Mouse (Mus musculus) spleen, adult 2 months (tissue): ENCODE measurements at regions not wholly inside any gene's neighbourhood (a gene's known extent, or its start where the extent isn't known, plus 50 kb on each side); places are given as distances from the start of the nearest gene placed in this dataset.

Experiments used
- DNase-seq, 2 experiments: peaks; one replicate each; pipeline versions ENCODE4 v3.0.0 to v3.0.0-alpha.2; 2012 to 2021; ENCODE audit warnings: low spot score in 2 of 2, low read depth in 1 of 2
- H3K27ac ChIP-seq: fragments of 200-500 bp; 2 replicates; pipeline ENCODE4 v1.5.1; 2012; ENCODE audit warnings: low read length, inconsistent platforms; ENCODE audit not compliant: insufficient read depth
- H3K27me3 ChIP-seq: fragments of 200-500 bp; 2 replicates; pipeline ENCODE4 v1.6.1; 2012; ENCODE audit warnings: mild to moderate bottlenecking, moderate library complexity, low read length, inconsistent platforms; ENCODE audit not compliant: control insufficient read depth, insufficient read depth
- H3K36me3 ChIP-seq: fragments of 200-500 bp; 2 replicates; pipeline ENCODE4 v1.6.1; 2012; ENCODE audit warnings: mild to moderate bottlenecking, low read length, inconsistent platforms; ENCODE audit not compliant: control insufficient read depth, insufficient read depth
- H3K4me1 ChIP-seq: fragments of 200-500 bp; 2 replicates; pipeline ENCODE4 v1.6.1; 2011; ENCODE audit warnings: inconsistent platforms; ENCODE audit not compliant: control insufficient read depth, insufficient read depth, insufficient read length
- H3K4me3 ChIP-seq: fragments of 200-500 bp; 2 replicates; pipeline ENCODE4 v1.5.1; 2011; ENCODE audit warnings: mild to moderate bottlenecking, inconsistent platforms; ENCODE audit not compliant: insufficient read depth, insufficient read length; ENCODE audit errors: extremely low read depth
- CTCF ChIP-seq: fragments of 200-500 bp; IDR thresholded peaks from 2 replicates; pipeline ENCODE4 v1.5.1; 2011; ENCODE audit warnings: mild to moderate bottlenecking, inconsistent platforms; ENCODE audit not compliant: insufficient read depth, insufficient read length, insufficient replicate concordance; ENCODE audit errors: extremely low read depth
- POLR2A ChIP-seq: fragments of 200-500 bp; IDR thresholded peaks from 2 replicates; pipeline ENCODE4 v1.6.1; 2011; ENCODE audit warnings: low read depth, low read length, inconsistent platforms
- WGBS: fragments of 180-500 bp; shearing (Covaris S2); methylation state at CpG from one replicate; pipeline ENCODE4 v1.1.7; 2018; 5-methylcytosine and 5-hydroxymethylcytosine counted together

DNA sequence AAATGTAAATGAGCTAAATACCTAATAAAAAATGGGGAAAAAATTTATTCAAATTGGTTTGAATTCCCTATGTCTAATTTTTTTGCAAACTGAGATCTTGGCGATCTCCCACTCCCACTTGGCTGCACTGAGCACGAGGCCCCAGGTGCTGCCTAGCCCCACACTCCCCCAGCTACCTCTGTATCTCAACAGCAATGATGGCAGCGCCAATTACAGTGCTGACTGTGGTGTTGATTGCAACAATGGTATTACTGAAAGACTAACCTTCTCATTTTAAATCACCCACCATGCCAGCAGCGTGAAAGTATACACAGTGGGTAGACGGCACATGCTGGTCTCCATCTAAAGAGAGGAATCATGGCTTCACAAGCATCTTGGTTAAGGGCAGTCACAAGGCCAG is 267.1 kb downstream of the Ipo11 start:
- H3K4me1 ChIP-seq = no peaks in the 10 kb centered on the region
- TF ChIP-seq CTCF (no peak), POLR2A (no peak)
- H3K36me3 ChIP-seq = no peaks in the 10 kb centered on the region
- DNase-seq = no peak
- no peaks in the 10 kb centered on the region for H3K27me3 ChIP-seq
- no peak overlapping the region for H3K27ac ChIP-seq
- H3K4me3 ChIP-seq = no peak overlapping the region
- WGBS = 91% methylated on average over 5 of the region's 5 CpGs

GRCm38 (mm10) chr13:106662195-106662594 is 274.6 kb downstream of the Ipo11 start:
- H3K4me1 ChIP-seq = no peaks in the 10 kb centered on the region
- H3K4me3 ChIP-seq = no peak overlapping the region
- TF ChIP-seq POLR2A = no peak
- no peak for TF ChIP-seq CTCF
- DNase-seq = no peak
- WGBS = 2% methylated on average over 1 of the region's 1 CpGs
- no peaks in the 10 kb centered on the region for H3K36me3 ChIP-seq
- no peaks in the 10 kb centered on the region for H3K27me3 ChIP-seq
- H3K27ac ChIP-seq = no peak overlapping the region

- no peaks in the 10 kb centered on the region for H3K36me3 ChIP-seq
- no peak for DNase-seq
- TF ChIP-seq CTCF (no peak), POLR2A (no peak)
These were observed 287.4 kb downstream of the Ipo11 start for GRCm38 (mm10) chr13:106649363-106649762.

GRCm38 (mm10) chr13:106643302-106643975 is 293.3 kb downstream of the Ipo11 start:
- 75% methylated on average over 5 of the region's 5 CpGs for WGBS
- no peak for TF ChIP-seq CTCF
- TF ChIP-seq POLR2A = no peak
- Histone ChIP-seq H3K4me3 (no peak overlapping the region), H3K4me1 (no peaks in the 10 kb centered on the region; the same call in 1 of the 2 replicates), H3K27me3 (no peaks in the 10 kb centered on the region), H3K36me3 (no peaks in the 10 kb centered on the region), H3K27ac (no peak overlapping the region)
- DNase-seq = no peak

More at GRCm38 (mm10) chr13:106649363-106649762, 287.4 kb downstream of the Ipo11 start:
- Histone ChIP-seq H3K4me3 (no peak overlapping the region), H3K27ac (no peak overlapping the region), H3K27me3 (no peaks in the 10 kb centered on the region), H3K4me1 (no peaks in the 10 kb centered on the region)

- Histone ChIP-seq H3K27ac (no peak overlapping the region), H3K36me3 (no peaks in the 10 kb centered on the region), H3K27me3 (no peaks in the 10 kb centered on the region), H3K4me3 (no peak overlapping the region), H3K4me1 (no peaks in the 10 kb centered on the region; the same call in 1 of the 2 replicates)
- 41% methylated on average over 7 of the region's 7 CpGs for WGBS
- TF ChIP-seq CTCF = no peak
- no peak for TF ChIP-seq POLR2A
- no peak for DNase-seq
These were observed 297.9 kb downstream of the Ipo11 start for GRCm38 (mm10) chr13:106638706-106639385.

DNA sequence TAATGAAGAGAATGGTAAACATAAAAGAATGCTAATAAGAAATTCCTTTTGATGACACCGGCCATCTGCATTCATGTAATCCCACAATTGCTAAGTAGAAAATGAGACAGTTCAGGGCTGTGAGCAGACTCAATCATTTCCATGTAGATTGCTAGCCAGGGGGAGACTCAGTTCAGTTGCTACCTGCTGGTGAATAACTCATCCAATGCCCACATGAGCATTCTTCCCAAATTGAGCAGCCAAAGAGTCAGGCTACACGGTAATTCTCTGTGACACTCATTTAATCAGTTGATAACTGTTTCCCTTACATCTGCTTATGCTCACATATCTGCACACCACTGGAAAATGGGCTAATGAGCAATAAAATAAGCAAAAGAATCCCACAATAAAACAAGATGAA is 345.0 kb downstream of the Ipo11 start:
- no peaks in the 10 kb centered on the region for H3K27me3 ChIP-seq
- H3K27ac ChIP-seq = no peak overlapping the region
- no peak for TF ChIP-seq CTCF
- TF ChIP-seq POLR2A = no peak
- WGBS = 92% methylated on average over 2 of the region's 2 CpGs
- no peaks in the 10 kb centered on the region for H3K4me1 ChIP-seq
- no peaks in the 10 kb centered on the region for H3K36me3 ChIP-seq
- DNase-seq = no peak
- no peak overlapping the region for H3K4me3 ChIP-seq
